Mouse (Mus musculus) E14TG2a.4 (cell line): ENCODE measurements around the gene Lamc1.

Source experiments
- H3K27me3 ChIP-seq: 2 replicates; pipeline ENCODE4 v1.6.1; 2014; ENCODE audit warnings: low read length, control low read depth; ENCODE audit not compliant: insufficient read depth
- H3K36me3 ChIP-seq: 2 replicates; pipeline ENCODE4 v1.6.1; 2014; ENCODE audit warnings: low read length, control low read depth; ENCODE audit not compliant: insufficient read depth
- H3K4me1 ChIP-seq: replicated peaks from 2 replicates; pipeline ENCODE4 v1.6.1; 2014; ENCODE audit warnings: low read depth, low read length, control low read depth
- H3K4me3 ChIP-seq: replicated peaks from 2 replicates; pipeline ENCODE4 v1.5.1; 2014; ENCODE audit warnings: mild to moderate bottlenecking, low read length
- H3K9me3 ChIP-seq: 2 replicates; pipeline ENCODE4 v1.6.1; 2014; ENCODE audit warnings: low read length, control low read depth
- CTCF ChIP-seq: conservative IDR thresholded peaks from 2 replicates; pipeline ENCODE4 v1.5.1; 2014; ENCODE audit warnings: low read length
- NANOG ChIP-seq: IDR thresholded peaks from 2 replicates; pipeline ENCODE4 v1.6.1; 2014; ENCODE audit warnings: borderline replicate concordance, low read length, mixed read lengths
- POU5F1 ChIP-seq: IDR thresholded peaks from 2 replicates; pipeline ENCODE4 v1.6.1; 2014; ENCODE audit warnings: low read length, borderline replicate concordance

Lamc1 gene

DNA sequence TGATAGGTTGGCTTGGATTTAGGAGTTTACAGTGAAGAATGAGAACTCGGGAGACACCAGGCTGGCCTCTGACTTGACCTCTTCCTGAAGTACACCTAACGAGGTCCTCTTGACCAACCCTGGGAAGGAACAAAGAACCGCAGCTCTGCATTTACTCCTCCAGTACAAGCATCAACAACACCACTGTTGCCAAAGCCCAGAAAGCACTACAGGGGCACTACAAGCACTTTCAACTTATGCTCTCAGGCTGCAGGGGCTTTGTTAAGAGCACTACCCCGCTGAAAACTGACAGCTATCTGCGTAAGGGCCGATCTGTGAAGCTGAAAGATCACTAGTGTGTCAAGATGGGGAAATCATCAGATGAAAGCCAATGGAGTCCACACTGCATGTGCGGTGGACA is 6.4 kb downstream of the Lamc1 start:
- TF ChIP-seq CTCF = no peak
- TF ChIP-seq NANOG = no peak
- TF ChIP-seq POU5F1 = no peak
- Histone ChIP-seq H3K4me3 (no peak overlapping the region), H3K4me1 (peaks cover 88% of the 10 kb centered on the region), H3K36me3 (peaks cover 44% of the 10 kb centered on the region), H3K27me3 (no peaks in the 10 kb centered on the region), H3K9me3 (no peaks in the 10 kb centered on the region)

DNA sequence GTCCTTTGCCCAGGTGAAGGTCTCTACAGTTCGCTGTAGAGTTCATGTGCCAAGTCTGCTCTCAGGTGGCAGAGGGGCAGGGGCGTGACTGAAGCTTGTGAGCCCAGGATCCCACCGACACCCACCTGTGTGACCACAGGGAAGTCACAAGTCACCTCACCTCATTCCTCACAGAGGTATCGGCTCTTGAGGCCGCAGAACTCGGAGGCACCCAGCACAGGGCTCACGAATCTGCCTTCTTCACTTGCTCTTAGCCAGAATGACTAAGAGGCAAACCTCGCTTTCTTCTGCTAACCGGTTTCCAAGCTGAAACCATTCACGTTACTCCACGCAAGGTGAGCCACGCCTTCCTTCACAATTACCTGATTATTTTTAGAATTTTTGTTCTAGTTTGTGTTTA is 11.2 kb downstream of the Lamc1 start:
- Histone ChIP-seq H3K4me1 (peaks cover 88% of the 10 kb centered on the region), H3K9me3 (no peaks in the 10 kb centered on the region), H3K4me3 (0 out of 2 replicates have a peak overlapping the region, but pooled peaks have one; percentile 2), H3K27me3 (no peaks in the 10 kb centered on the region), H3K36me3 (peaks cover 33% of the 10 kb centered on the region)
- TF ChIP-seq CTCF = no peak
- no peak for TF ChIP-seq POU5F1
- no peak for TF ChIP-seq NANOG

DNA sequence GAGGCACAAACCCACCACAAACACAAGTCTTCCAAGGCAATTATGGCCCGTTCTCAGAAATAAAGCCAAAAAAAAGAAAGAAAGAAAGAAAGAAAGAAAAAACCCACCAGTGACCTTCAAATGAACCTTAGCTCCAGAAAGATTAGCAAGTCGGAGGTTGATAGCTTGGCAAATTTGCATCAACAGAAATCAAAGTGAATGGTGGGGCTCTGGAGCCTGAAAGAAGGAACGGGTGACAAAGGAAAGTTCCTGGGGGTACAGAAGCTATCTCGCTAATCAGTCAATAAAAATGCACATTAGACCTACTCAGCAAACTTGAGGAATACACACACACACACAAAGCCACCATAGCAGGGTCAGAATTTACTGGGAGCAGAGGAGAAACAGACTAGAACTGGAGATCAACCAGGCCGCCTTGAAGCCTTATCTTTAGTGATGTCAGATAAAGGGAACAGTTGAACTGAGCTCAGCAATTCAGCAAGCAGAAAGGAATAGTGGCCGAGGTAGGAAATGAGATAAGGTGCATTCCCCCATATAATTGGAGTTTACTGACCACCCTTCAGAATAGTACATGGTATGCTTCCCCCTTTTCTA is 11.9 kb downstream of the Lamc1 start:
- peaks cover 88% of the 10 kb centered on the region for H3K4me1 ChIP-seq
- H3K4me3 ChIP-seq = peak overlapping the region; percentile 21; the same call in 1 of the 2 replicates
- H3K36me3 ChIP-seq = peaks cover 26% of the 10 kb centered on the region
- no peaks in the 10 kb centered on the region for H3K9me3 ChIP-seq
- TF ChIP-seq CTCF (no peak), NANOG (no peak), POU5F1 (no peak)
- no peaks in the 10 kb centered on the region for H3K27me3 ChIP-seq

DNA sequence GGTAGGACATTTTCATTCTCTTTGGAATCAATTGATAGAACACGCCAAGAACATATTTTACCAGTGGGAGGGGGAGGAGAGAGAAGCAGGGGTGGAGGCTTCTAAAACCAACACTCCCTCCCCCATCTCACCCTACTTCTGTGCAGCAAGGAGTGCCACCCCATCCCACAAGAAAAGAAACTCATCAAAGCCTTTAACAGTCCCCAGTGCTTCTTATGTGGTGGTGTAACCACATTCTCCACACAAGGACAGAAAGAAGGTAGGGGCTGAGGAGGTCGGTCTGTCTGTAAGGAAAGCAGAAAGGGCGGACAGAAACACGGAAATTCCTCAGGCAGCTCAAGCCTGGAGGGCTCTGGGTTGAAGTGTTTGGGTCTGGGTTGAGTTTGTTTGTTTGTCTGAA is 12.5 kb downstream of the Lamc1 start:
- H3K4me1 ChIP-seq = peaks cover 90% of the 10 kb centered on the region
- TF ChIP-seq POU5F1 (no peak), NANOG (no peak), CTCF (no peak)
- H3K27me3 ChIP-seq = no peaks in the 10 kb centered on the region
- H3K36me3 ChIP-seq = peaks cover 22% of the 10 kb centered on the region
- H3K9me3 ChIP-seq = no peaks in the 10 kb centered on the region
- H3K4me3 ChIP-seq = peak overlapping the region; percentile 21; the same call in 1 of the 2 replicates

DNA sequence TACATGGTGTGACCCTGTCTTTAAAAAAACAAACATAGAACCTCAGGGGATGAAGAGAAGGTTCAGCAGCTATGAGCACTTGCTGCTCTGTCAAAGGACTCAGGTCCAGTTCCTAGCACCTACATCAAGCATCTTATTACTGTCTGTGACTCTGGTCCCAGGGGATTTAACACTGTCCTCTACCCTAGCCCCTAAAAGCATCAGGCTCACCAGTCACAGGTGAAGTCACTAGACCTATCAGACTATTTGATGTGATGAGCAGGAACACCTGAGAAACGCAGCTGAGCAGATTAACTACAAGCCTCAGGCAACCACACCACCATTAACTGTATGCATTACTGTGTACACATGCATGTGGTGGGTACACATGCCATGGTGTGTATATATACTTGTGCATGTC is 13.8 kb downstream of the Lamc1 start:
- Histone ChIP-seq H3K9me3 (no peaks in the 10 kb centered on the region), H3K4me3 (no peak overlapping the region), H3K36me3 (peaks cover 25% of the 10 kb centered on the region), H3K4me1 (peaks cover 90% of the 10 kb centered on the region), H3K27me3 (no peaks in the 10 kb centered on the region)
- no peak for TF ChIP-seq CTCF
- no peak for TF ChIP-seq NANOG
- TF ChIP-seq POU5F1 = no peak

DNA sequence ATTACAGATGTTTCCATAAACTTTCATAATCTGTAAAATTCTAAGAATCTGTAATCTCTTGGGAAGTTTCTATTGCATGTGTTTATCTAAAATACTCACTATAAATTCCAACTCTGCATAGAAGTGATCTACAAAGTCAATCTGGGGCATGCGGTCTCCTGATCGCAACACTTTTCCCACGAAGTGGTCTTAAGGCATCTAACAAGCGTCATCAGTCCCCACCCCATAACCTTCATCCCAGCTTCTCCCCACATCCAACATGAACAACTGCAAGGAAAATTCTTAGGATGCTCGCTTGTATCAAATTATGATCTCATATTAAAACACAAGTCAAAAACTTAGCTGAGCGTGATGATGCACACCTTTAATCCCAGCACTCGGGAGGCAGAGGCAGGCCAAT is 14.3 kb downstream of the Lamc1 start:
- peaks cover 85% of the 10 kb centered on the region for H3K4me1 ChIP-seq
- no peak overlapping the region for H3K4me3 ChIP-seq
- peaks cover 29% of the 10 kb centered on the region for H3K36me3 ChIP-seq
- H3K27me3 ChIP-seq = no peaks in the 10 kb centered on the region
- TF ChIP-seq POU5F1 = no peak
- TF ChIP-seq NANOG = no peak
- no peak for TF ChIP-seq CTCF
- H3K9me3 ChIP-seq = no peaks in the 10 kb centered on the region

DNA sequence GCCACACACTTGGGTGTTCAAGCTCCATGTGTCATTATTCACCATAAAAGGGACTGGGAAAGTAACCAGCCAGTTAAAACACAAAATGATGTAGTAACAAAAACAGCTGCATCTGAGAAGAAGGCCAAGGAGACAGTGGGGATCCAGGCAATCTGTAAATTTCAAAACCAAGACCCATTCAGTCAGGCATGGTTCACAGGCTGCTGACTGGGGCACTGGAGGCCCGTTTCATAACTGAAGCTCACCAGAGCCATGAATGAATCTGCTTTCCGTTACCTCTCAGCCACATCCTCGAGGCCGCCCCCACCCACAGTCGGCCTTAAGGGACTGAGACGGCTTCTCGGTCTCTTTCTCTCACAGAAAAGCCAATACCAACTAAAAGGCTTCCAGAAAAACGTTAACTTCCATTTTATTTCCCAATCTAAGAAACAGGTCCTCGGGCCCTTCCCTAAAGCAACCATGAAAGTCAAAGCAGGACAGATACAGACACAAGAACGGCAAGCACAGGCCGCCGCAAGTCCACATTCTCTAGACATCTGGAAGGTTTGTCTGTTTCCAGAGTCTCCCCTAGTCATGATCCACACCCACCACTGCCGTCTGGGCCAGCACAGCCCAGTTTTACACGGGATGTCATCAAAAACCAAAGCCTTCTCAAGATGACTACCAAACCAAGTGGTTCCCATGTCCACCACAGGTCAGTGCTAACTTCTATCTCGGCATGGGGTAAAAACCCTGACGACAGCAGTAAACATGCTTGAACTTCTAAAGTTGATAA is 14.9 kb downstream of the Lamc1 start:
- TF ChIP-seq CTCF = no peak
- no peak for TF ChIP-seq NANOG
- TF ChIP-seq POU5F1 = no peak
- H3K36me3 ChIP-seq = peaks cover 33% of the 10 kb centered on the region
- H3K4me3 ChIP-seq = 0 out of 2 replicates have a peak overlapping the region, but pooled peaks have one; percentile 5
- no peaks in the 10 kb centered on the region for H3K27me3 ChIP-seq
- H3K4me1 ChIP-seq = peaks cover 79% of the 10 kb centered on the region
- H3K9me3 ChIP-seq = no peaks in the 10 kb centered on the region

DNA sequence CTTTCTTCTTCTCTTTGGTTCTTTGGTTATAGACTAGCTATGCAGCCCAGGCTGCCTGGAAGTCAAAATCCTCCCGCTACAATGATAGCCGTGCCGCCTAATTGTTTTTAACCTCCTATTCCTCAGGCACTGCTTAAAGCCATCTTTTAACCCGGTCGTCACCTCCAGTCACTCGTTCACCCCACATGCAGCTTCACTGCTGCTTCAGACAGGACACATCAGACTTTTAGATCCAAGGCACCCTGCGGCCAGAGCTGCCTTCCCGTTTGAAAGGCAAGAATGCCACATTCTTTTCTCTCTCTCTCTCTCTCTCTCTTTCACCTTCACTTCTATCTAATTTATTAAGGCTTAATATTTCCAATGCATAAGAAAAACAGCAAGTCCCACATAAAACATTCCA is 15.6 kb downstream of the Lamc1 start:
- H3K4me1 ChIP-seq = peaks cover 72% of the 10 kb centered on the region
- no peaks in the 10 kb centered on the region for H3K27me3 ChIP-seq
- H3K9me3 ChIP-seq = no peaks in the 10 kb centered on the region
- TF ChIP-seq POU5F1 (no peak), NANOG (no peak), CTCF (no peak)
- H3K36me3 ChIP-seq = peaks cover 28% of the 10 kb centered on the region
- H3K4me3 ChIP-seq = peak overlapping the region; percentile 27; the same call in 1 of the 2 replicates

DNA sequence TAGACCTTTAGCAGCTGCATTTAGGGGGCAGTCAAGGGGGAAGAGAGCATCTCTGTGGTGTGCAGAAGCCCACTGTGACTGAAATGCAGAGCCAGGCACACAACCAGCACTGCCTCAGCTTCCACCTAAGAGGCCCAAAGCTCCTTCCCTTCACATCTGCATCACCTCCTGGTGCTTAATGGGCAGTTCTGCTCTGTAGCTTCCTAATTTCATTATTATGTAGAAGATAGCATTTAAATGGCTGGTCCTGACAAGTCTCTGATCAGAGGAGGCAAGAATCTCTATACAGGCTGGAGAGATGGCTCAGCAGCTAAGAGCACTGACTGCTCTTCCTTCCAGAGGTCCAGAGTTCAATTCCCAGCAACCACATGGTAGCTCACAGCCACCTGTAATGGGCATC is 16.3 kb downstream of the Lamc1 start:
- H3K4me3 ChIP-seq = no peak overlapping the region
- no peaks in the 10 kb centered on the region for H3K9me3 ChIP-seq
- TF ChIP-seq POU5F1 (no peak), NANOG (peak; percentile 34; the same call in 1 of the 2 replicates)
- H3K4me1 ChIP-seq = peaks cover 65% of the 10 kb centered on the region
- H3K27me3 ChIP-seq = no peaks in the 10 kb centered on the region
- peaks cover 25% of the 10 kb centered on the region for H3K36me3 ChIP-seq
